In genomic region chr11:75348199-75348889, GRCm38 (mm10) we compare ENCODE assay signal across 8 mouse cellular contexts. TPM values are rescaled to one million over a fixed set of nuclear protein-coding genes. Genes with fewer than 3 reads are reported as not detected.
DNase-seq lines count a peak whose midpoint lies in the region; ATAC-seq and TF ChIP-seq lines count a peak whose summit lies in the region.

Gene Rpa1 (minus strand): TSS chr11:75348324.
Gene Smyd4 (plus strand): TSS chr11:75348433.

- H3K36me3 ChIP-seq in hindbrain, postnatal 0 days (ENCODE audit: insufficient read depth, low read length), result no peaks in the 10 kb centered on the region

- ATAC-seq in common myeloid progenitor, adult 5-6 weeks (replicated peaks; ENCODE audit: low read depth, poor library complexity, severe bottlenecking), result peak; percentile 97
- peak; percentile 100 for ATAC-seq in hindbrain, postnatal 0 days
- ATAC-seq in megakaryocyte, adult 5-6 weeks (ENCODE audit: poor library complexity, severe bottlenecking), result peak; percentile 99

- H3K4me3 ChIP-seq in gastrocnemius, adult 2 months, result peak within 1 kb of the TSS; percentile 88
- H3K4me3 ChIP-seq in hindbrain, postnatal 0 days (ENCODE audit: low read length), result peak within 1 kb of the TSS; percentile 68
- H3K4me3 ChIP-seq in left cerebral cortex, adult 2 months, result peak within 1 kb of the TSS; percentile 57

- peak within 1 kb of the TSS; percentile 64 for H3K4me2 ChIP-seq in hindbrain, postnatal 0 days (ENCODE audit: low read depth, low read length)

- TF ChIP-seq CTCF in gastrocnemius, adult 2 months (IDR thresholded peaks at IDR 0.05), result no peak
- no peak; the same call in 1 of the 2 replicates for TF ChIP-seq CTCF in hindbrain, postnatal 0 days (IDR thresholded peaks at IDR 0.05; ENCODE audit: low read depth)
- no peak for TF ChIP-seq CTCF in left cerebral cortex, adult 2 months (IDR thresholded peaks at IDR 0.05)

- H3K27me3 ChIP-seq in hindbrain, postnatal 0 days (ENCODE audit: insufficient read depth, low read length), result no peaks in the 10 kb centered on the region

- intact Hi-C loops in gastrocnemius, adult 2 months (cut with DNase I), result no loop called here
- intact Hi-C loops in left cerebral cortex, adult 2 months (cut with DNase I), result no loop called here

- no peaks in the 10 kb centered on the region; the same call in 1 of the 2 replicates for H3K4me1 ChIP-seq in hindbrain, postnatal 0 days (ENCODE audit: insufficient read depth, low read length)

- H3K27ac ChIP-seq in gastrocnemius, adult 2 months, result peak within 1 kb of the TSS; percentile 86
- H3K27ac ChIP-seq in hindbrain, postnatal 0 days, result peak within 1 kb of the TSS; percentile 46; the same call in 1 of the 2 replicates
- H3K27ac ChIP-seq in left cerebral cortex, adult 2 months, result peak within 1 kb of the TSS; percentile 69

- no peaks in the 10 kb centered on the region for H3K9me3 ChIP-seq in hindbrain, postnatal 0 days (ENCODE audit: low read length)

- H3K9ac ChIP-seq in hindbrain, postnatal 0 days (replicated peaks; ENCODE audit: low read length), result peak within 1 kb of the TSS; percentile 50

- peak; percentile 99 for DNase-seq in ZHBTc4 (ENCODE audit: low read depth, low spot score)
- peak; percentile 98 for DNase-seq in gastrocnemius, adult 2 months
- DNase-seq in hindbrain, postnatal 0 days (ENCODE audit: low spot score), result peak; percentile 98
- DNase-seq in left cerebral cortex, adult 2 months (ENCODE audit: extremely low spot score in 1 of 2, low spot score in 2 of 2), result peak; percentile 94 to 95
- peak; percentile 94 to 95 for DNase-seq in right cerebral cortex, adult 2 months (ENCODE audit: low spot score in 2 of 2)
- peak; percentile 95 for DNase-seq in urinary bladder, postnatal 14 days (ENCODE audit: low spot score)

- WGBS in hindbrain, postnatal 0 days, result 1% methylated on average over 56 of the region's 56 CpGs

RNA-seq across cellular contexts. Expression of gene Rpa1, which starts in this region (rescaled TPM):
- 139 and 158 TPM in 2 replicates for total RNA-seq in common myeloid progenitor, adult 5-6 weeks (2017)
- 10 to 100 TPM; 60.4 to 62.5 TPM for total RNA-seq in gastrocnemius, adult 2 months (2021)
- 66.9 and 105 TPM in 2 replicates for total RNA-seq in hindbrain, postnatal 0 days (2014; rRNA removed)
- polyA plus RNA-seq in hindbrain, postnatal 0 days (2015; fragmentation: Nextera tagmentation; extraction: Ambion mirVana), result 51.1 and 55.5 TPM in 2 replicates
- total RNA-seq in left cerebral cortex, adult 2 months (2021), result 10 to 100 TPM; 41.9 to 42.3 TPM
- total RNA-seq in megakaryocyte, adult 5-6 weeks (2015), result 37.2 and 37.6 TPM in 2 replicates
- total RNA-seq in megakaryocyte, adult 5-6 weeks (2017), result 126 and 129 TPM in 2 replicates

RNA-seq across cellular contexts. Expression of gene Smyd4, which starts in this region (rescaled TPM):
- total RNA-seq in common myeloid progenitor, adult 5-6 weeks (2017), result 6.5 and 7.4 TPM in 2 replicates
- 1 to 10 TPM; 4.0 to 4.3 TPM for total RNA-seq in gastrocnemius, adult 2 months (2021)
- total RNA-seq in hindbrain, postnatal 0 days (2014; rRNA removed), result 12.7 and 14.1 TPM in 2 replicates
- 17.1 and 17.7 TPM in 2 replicates for polyA plus RNA-seq in hindbrain, postnatal 0 days (2015; fragmentation: Nextera tagmentation; extraction: Ambion mirVana)
- total RNA-seq in left cerebral cortex, adult 2 months (2021), result 10 to 100 TPM; 15.0 to 16.5 TPM
- 1.9 and 4.9 TPM in 2 replicates for total RNA-seq in megakaryocyte, adult 5-6 weeks (2015)
- total RNA-seq in megakaryocyte, adult 5-6 weeks (2017), result 6.5 and 12.7 TPM in 2 replicates

Comparison
In these comparisons a context has a peak if more than half of its experiments do, and no peak if none do; other contexts are left out.
1. Peak in every context shown above with its lines: DNase-seq, ATAC-seq, H3K4me3 ChIP-seq and H3K27ac ChIP-seq.